Mouse (Mus musculus): Measurements from ENCODE around the gene Plcl1.

Gene Plcl1

GRCm38 (mm10) chr1:55701601-55702000, 295.9 kb downstream of the Plcl1 start:
- DNase-seq (ENCODE audit: low read depth, low spot score) = no peak

GRCm38 (mm10) chr1:55702106-55702505, 296.4 kb downstream of the Plcl1 start:
- DNase-seq (ENCODE audit: low read depth, low spot score) = no peak

- no peak for DNase-seq (ENCODE audit: low read depth, low spot score)
Measured at GRCm38 (mm10) chr1:55704707-55705106, 299.0 kb downstream of the Plcl1 start.

GRCm38 (mm10) chr1:55705173-55705572, 299.5 kb downstream of the Plcl1 start:
- no peak for DNase-seq (ENCODE audit: low read depth, low spot score)

- DNase-seq (ENCODE audit: low read depth, low spot score) = no peak
Measured at GRCm38 (mm10) chr1:55705756-55706155, 300.0 kb downstream of the Plcl1 start.

GRCm38 (mm10) chr1:55706933-55707332, 301.2 kb downstream of the Plcl1 start:
- no peak for DNase-seq (ENCODE audit: low read depth, low spot score)

- DNase-seq (ENCODE audit: low read depth, low spot score) = no peak
Measured at GRCm38 (mm10) chr1:55717283-55717803, 311.6 kb downstream of the Plcl1 start.

GRCm38 (mm10) chr1:55725428-55725827, 319.7 kb downstream of the Plcl1 start:
- DNase-seq (ENCODE audit: low read depth, low spot score) = no peak

- DNase-seq (ENCODE audit: low read depth, low spot score) = no peak
Measured at GRCm38 (mm10) chr1:55729332-55729731, 323.6 kb downstream of the Plcl1 start.

GRCm38 (mm10) chr1:55732951-55733350, 327.2 kb downstream of the Plcl1 start:
- no peak for DNase-seq (ENCODE audit: low read depth, low spot score)

- no peak for DNase-seq (ENCODE audit: low read depth, low spot score)
Measured at GRCm38 (mm10) chr1:55736054-55736740, 330.5 kb downstream of the Plcl1 start.

- no peak for DNase-seq (ENCODE audit: low read depth, low spot score)
Measured at GRCm38 (mm10) chr1:55736762-55737288, 331.1 kb downstream of the Plcl1 start.

GRCm38 (mm10) chr1:55738746-55739365, 333.1 kb downstream of the Plcl1 start:
- DNase-seq (ENCODE audit: low read depth, low spot score) = no peak

- DNase-seq (ENCODE audit: low read depth, low spot score) = peak; percentile 38
Measured at GRCm38 (mm10) chr1:55741885-55742284, 336.2 kb downstream of the Plcl1 start.

- DNase-seq (ENCODE audit: low read depth, low spot score) = peak; percentile 72
Measured at GRCm38 (mm10) chr1:55748516-55748915, 342.8 kb downstream of the Plcl1 start.

- no peak for DNase-seq (ENCODE audit: low read depth, low spot score)
Measured at GRCm38 (mm10) chr1:55749770-55750169, 344.0 kb downstream of the Plcl1 start.

GRCm38 (mm10) chr1:55755742-55756141, 350.0 kb downstream of the Plcl1 start:
- DNase-seq (ENCODE audit: low read depth, low spot score) = no peak

- no peak for DNase-seq (ENCODE audit: low read depth, low spot score)
Measured at GRCm38 (mm10) chr1:55762284-55762683, 356.6 kb downstream of the Plcl1 start.

GRCm38 (mm10) chr1:55763171-55763570, 357.4 kb downstream of the Plcl1 start:
- no peak for DNase-seq (ENCODE audit: low read depth, low spot score)

- peak; percentile 17 for DNase-seq (ENCODE audit: low read depth, low spot score)
Measured at GRCm38 (mm10) chr1:55766743-55767142, 361.0 kb downstream of the Plcl1 start.

- DNase-seq (ENCODE audit: low read depth, low spot score) = no peak
Measured at GRCm38 (mm10) chr1:55770072-55770785, 364.5 kb downstream of the Plcl1 start.

- DNase-seq (ENCODE audit: low read depth, low spot score) = peak; percentile 80
Measured at GRCm38 (mm10) chr1:55792817-55793216, 387.1 kb downstream of the Plcl1 start.

All from telencephalon, adult 2 months (tissue).